Mouse (Mus musculus): ENCODE measurements around the gene Pgm5. TPM values are rescaled to one million over a fixed set of nuclear protein-coding genes. Genes with fewer than 3 reads are reported as not detected.
A peak's percentile ranks its signal among the peaks of the same experiment; 100 is the strongest.

Gene Pgm5
- polyA plus RNA-seq, 2 experiments: 0.08 to 0.28 TPM

DNA sequence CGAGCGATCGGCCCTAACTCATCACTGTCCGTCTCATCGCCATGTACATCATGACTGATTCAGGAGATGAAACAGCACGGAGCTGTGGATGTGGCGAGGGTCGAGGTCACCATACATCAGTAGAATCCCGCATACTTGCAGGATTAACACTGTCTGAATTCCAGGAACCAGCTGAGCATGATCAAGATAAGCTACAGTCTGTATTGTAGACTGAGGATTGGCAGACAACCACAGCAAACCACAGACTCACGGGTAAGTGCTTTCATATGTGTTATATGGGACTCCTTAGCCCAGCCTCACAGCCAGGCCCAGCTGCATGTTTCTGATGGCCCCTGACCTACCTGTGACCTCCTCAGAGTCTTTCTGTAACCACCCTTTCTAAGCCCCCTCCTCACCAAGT, 50.2 kb downstream of the Pgm5 start:
- no peaks in the 10 kb centered on the region for H3K36me3 ChIP-seq (replicated peaks; ENCODE audit: control insufficient read depth, insufficient read depth, low read depth)
- no peak overlapping the region for H3K4me3 ChIP-seq (ENCODE audit: insufficient read depth in 1 of 2, low read depth in 2 of 2, low read length in 2 of 2)
- no peaks in the 10 kb centered on the region for H3K9me3 ChIP-seq (ENCODE audit: control insufficient read depth, low read length)
- H3K4me1 ChIP-seq (replicated peaks; ENCODE audit: control insufficient read depth in 2 of 2, insufficient read depth in 2 of 2, low read length in 1 of 2): no peaks in the 10 kb centered on the region
- no peak for DNase-seq (ENCODE audit: low read depth in 3 of 3, low spot score in 3 of 3)
- H3K9ac ChIP-seq (replicated peaks): no peak overlapping the region
- ATAC-seq (ENCODE audit: insufficient read depth): no peak
- TF ChIP-seq EP300 (IDR thresholded peaks at IDR 0.05; ENCODE audit: low read depth): no peak
- TF ChIP-seq CTCF (IDR thresholded peaks at IDR 0.05; ENCODE audit: low read depth): no peak
- no peaks in the 10 kb centered on the region for H3K27me3 ChIP-seq (ENCODE audit: control insufficient read depth, insufficient read depth, low read length)
- H3K27ac ChIP-seq: no peak overlapping the region
- WGBS (ENCODE audit: insufficient replicate concordance): 58% methylated on average over 10 of the region's 10 CpGs
- H3K4me2 ChIP-seq (ENCODE audit: low read depth): no peak overlapping the region

- H3K4me1 ChIP-seq (replicated peaks; ENCODE audit: control insufficient read depth in 2 of 2, insufficient read depth in 2 of 2, low read length in 1 of 2): peaks cover 0 to 3% of the 10 kb centered on the region in 2 experiments; a peak in 1 of 4 replicates
- peak; percentile 60 for TF ChIP-seq EP300 (IDR thresholded peaks at IDR 0.05; ENCODE audit: low read depth)
- no peak for TF ChIP-seq CTCF (IDR thresholded peaks at IDR 0.05; ENCODE audit: low read depth)
- no peak overlapping the region for H3K4me2 ChIP-seq (ENCODE audit: low read depth)
- DNase-seq (ENCODE audit: low read depth in 3 of 3, low spot score in 3 of 3) (no peak), ATAC-seq (ENCODE audit: insufficient read depth) (no peak)
- 37% methylated on average over 3 of the region's 3 CpGs for WGBS (ENCODE audit: insufficient replicate concordance)
- H3K4me3 ChIP-seq (ENCODE audit: insufficient read depth in 1 of 2, low read depth in 2 of 2, low read length in 2 of 2): no peak overlapping the region
- H3K27ac ChIP-seq: no peak overlapping the region
- no peaks in the 10 kb centered on the region for H3K36me3 ChIP-seq (replicated peaks; ENCODE audit: control insufficient read depth, insufficient read depth, low read depth)
- no peaks in the 10 kb centered on the region for H3K27me3 ChIP-seq (ENCODE audit: control insufficient read depth, insufficient read depth, low read length)
- no peak overlapping the region for H3K9ac ChIP-seq (replicated peaks)
- H3K9me3 ChIP-seq (ENCODE audit: control insufficient read depth, low read length): no peaks in the 10 kb centered on the region
Observed at GRCm38 (mm10) chr19:24806013-24806412, 55.6 kb downstream of the Pgm5 start.

DNA sequence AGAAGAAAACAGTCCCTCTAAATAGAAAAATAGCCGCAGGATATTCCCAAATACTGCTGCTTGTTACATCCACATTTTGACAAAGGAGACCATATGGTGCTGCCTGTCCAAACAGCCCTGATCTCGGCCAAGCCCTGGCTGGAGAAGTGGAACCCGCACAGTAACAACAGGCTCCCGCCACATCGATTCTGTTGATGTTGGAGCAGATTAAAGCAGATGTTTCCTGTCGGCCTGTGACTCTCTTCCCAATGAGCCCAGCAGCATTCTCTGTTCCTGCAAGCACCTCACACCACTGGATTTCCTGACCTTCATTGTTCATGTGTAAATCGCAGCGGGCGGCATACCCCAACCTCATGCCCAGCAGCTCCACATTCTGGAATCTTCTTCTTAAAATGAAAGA, 64.0 kb downstream of the Pgm5 start:
- no peak for ATAC-seq (ENCODE audit: insufficient read depth)
- Histone ChIP-seq H3K4me3 (ENCODE audit: insufficient read depth in 1 of 2, low read depth in 2 of 2, low read length in 2 of 2) (no peak overlapping the region), H3K4me2 (ENCODE audit: low read depth) (no peak overlapping the region), H3K9me3 (ENCODE audit: control insufficient read depth, low read length) (no peaks in the 10 kb centered on the region), H3K27ac (no peak overlapping the region), H3K36me3 (replicated peaks; ENCODE audit: control insufficient read depth, insufficient read depth, low read depth) (no peaks in the 10 kb centered on the region), H3K4me1 (replicated peaks; ENCODE audit: control insufficient read depth in 2 of 2, insufficient read depth in 2 of 2, low read length in 1 of 2) (peaks cover 34 to 35% of the 10 kb centered on the region in 2 experiments), H3K9ac (replicated peaks) (no peak overlapping the region), H3K27me3 (ENCODE audit: control insufficient read depth, insufficient read depth, low read length) (no peaks in the 10 kb centered on the region)
- no peak for DNase-seq (ENCODE audit: low read depth in 3 of 3, low spot score in 3 of 3)
- WGBS (ENCODE audit: insufficient replicate concordance): 24% methylated on average over 9 of the region's 9 CpGs
- TF ChIP-seq EP300 (IDR thresholded peaks at IDR 0.05; ENCODE audit: low read depth) (no peak), CTCF (IDR thresholded peaks at IDR 0.05; ENCODE audit: low read depth) (no peak)

GRCm38 (mm10) chr19:24794350-24794749, 67.3 kb downstream of the Pgm5 start:
- Histone ChIP-seq H3K9me3 (ENCODE audit: control insufficient read depth, low read length) (no peaks in the 10 kb centered on the region), H3K27ac (peak overlapping the region; percentile 95), H3K4me3 (ENCODE audit: insufficient read depth in 1 of 2, low read depth in 2 of 2, low read length in 2 of 2) (peak overlapping the region in 1 of 2 experiments; percentile 10; a peak in 1 of 4 replicates), H3K9ac (replicated peaks) (peak overlapping the region; percentile 62), H3K4me2 (ENCODE audit: low read depth) (peak overlapping the region; percentile 55), H3K4me1 (replicated peaks; ENCODE audit: control insufficient read depth in 2 of 2, insufficient read depth in 2 of 2, low read length in 1 of 2) (peaks cover 40 to 41% of the 10 kb centered on the region in 2 experiments), H3K36me3 (replicated peaks; ENCODE audit: control insufficient read depth, insufficient read depth, low read depth) (no peaks in the 10 kb centered on the region), H3K27me3 (ENCODE audit: control insufficient read depth, insufficient read depth, low read length) (no peaks in the 10 kb centered on the region)
- 10% methylated on average over 6 of the region's 6 CpGs for WGBS (ENCODE audit: insufficient replicate concordance)
- ATAC-seq (ENCODE audit: insufficient read depth) (peak; percentile 96), DNase-seq (ENCODE audit: low read depth in 3 of 3, low spot score in 3 of 3) (peak; percentile 74 to 82 (median 80))
- TF ChIP-seq EP300 (IDR thresholded peaks at IDR 0.05; ENCODE audit: low read depth) (peak; percentile 92), CTCF (IDR thresholded peaks at IDR 0.05; ENCODE audit: low read depth) (no peak)

GRCm38 (mm10) chr19:24793545-24794139, 68.0 kb downstream of the Pgm5 start:
- Histone ChIP-seq H3K9ac (replicated peaks) (peak overlapping the region; percentile 62), H3K4me3 (ENCODE audit: insufficient read depth in 1 of 2, low read depth in 2 of 2, low read length in 2 of 2) (peak overlapping the region in 1 of 2 experiments; percentile 10; a peak in 1 of 4 replicates), H3K4me2 (ENCODE audit: low read depth) (peak overlapping the region; percentile 55), H3K36me3 (replicated peaks; ENCODE audit: control insufficient read depth, insufficient read depth, low read depth) (no peaks in the 10 kb centered on the region), H3K27me3 (ENCODE audit: control insufficient read depth, insufficient read depth, low read length) (no peaks in the 10 kb centered on the region), H3K9me3 (ENCODE audit: control insufficient read depth, low read length) (no peaks in the 10 kb centered on the region), H3K27ac (peak overlapping the region; percentile 95), H3K4me1 (replicated peaks; ENCODE audit: control insufficient read depth in 2 of 2, insufficient read depth in 2 of 2, low read length in 1 of 2) (peaks cover 40 to 41% of the 10 kb centered on the region in 2 experiments)
- TF ChIP-seq EP300 (IDR thresholded peaks at IDR 0.05; ENCODE audit: low read depth) (no peak), CTCF (IDR thresholded peaks at IDR 0.05; ENCODE audit: low read depth) (no peak)
- DNase-seq (ENCODE audit: low read depth in 3 of 3, low spot score in 3 of 3) (peak in 2 of 3 experiments; percentile 24 to 28), ATAC-seq (ENCODE audit: insufficient read depth) (peak; percentile 46)
- 19% methylated on average over 9 of the region's 9 CpGs for WGBS (ENCODE audit: insufficient replicate concordance)
